Mouse (Mus musculus): ENCODE measurements around the gene Gm2888. TPM values are rescaled to one million over a fixed set of nuclear protein-coding genes. Genes with fewer than 3 reads are reported as not detected.
"Not testable (repeated sequence)": the region's sequence is repeated elsewhere in the genome, so short reads cannot be mapped to it uniquely, and the experiment has no call there.

Gm2888 gene
- polyA plus RNA-seq (2015; fragmentation: Nextera tagmentation; extraction: Ambion mirVana) = not detected in 2 replicates

GRCm38 (mm10) chr14:3029702-3030101 lies at the start of gene Gm2888:
Gene Gm2888, plus strand, starts transcription at chr14:3030002.
- WGBS = 60% methylated on average over 2 of the region's 3 CpGs
- H3K27ac ChIP-seq (replicated peaks); ATAC-seq (ENCODE audit: low FRiP score, low TSS enrichment): not testable (repeated sequence)

GRCm38 (mm10) chr14:3048727-3049512 lies 19.1 kb downstream of the Gm2888 start, which contains the start of gene Gm2897:
Gene Gm2897, plus strand, starts transcription at chr14:3049285.
- not testable (repeated sequence) for H3K27me3 ChIP-seq (ENCODE audit: control insufficient read depth, insufficient read depth, low read length); ATAC-seq (ENCODE audit: low FRiP score, low TSS enrichment); H3K27ac ChIP-seq (replicated peaks); H3K36me3 ChIP-seq (ENCODE audit: control insufficient read depth, insufficient read depth, low read length); H3K4me1 ChIP-seq (replicated peaks; ENCODE audit: control insufficient read depth, insufficient read depth); H3K9ac ChIP-seq (ENCODE audit: low read length); H3K9me3 ChIP-seq (ENCODE audit: control insufficient read depth, low read length)
- DNase-seq (ENCODE audit: low spot score) = peak; percentile 28
- 4% methylated on average over 16 of the region's 40 CpGs for WGBS
- Histone ChIP-seq H3K4me2 (replicated peaks; ENCODE audit: low read depth) (peak within 1 kb of the TSS; percentile 60), H3K4me3 (ENCODE audit: low read depth, low read length) (peak within 1 kb of the TSS; percentile 38)
- 0 out of 2 replicates have a peak, but pooled peaks have one; percentile 1 for TF ChIP-seq CTCF (IDR thresholded peaks at IDR 0.05; ENCODE audit: low read depth)

More at GRCm38 (mm10) chr14:3029702-3030101, at the start of gene Gm2888:
- H3K9ac ChIP-seq (ENCODE audit: low read length); H3K36me3 ChIP-seq (ENCODE audit: control insufficient read depth, insufficient read depth, low read length); H3K4me2 ChIP-seq (replicated peaks; ENCODE audit: low read depth); H3K27me3 ChIP-seq (ENCODE audit: control insufficient read depth, insufficient read depth, low read length); H3K4me3 ChIP-seq (ENCODE audit: low read depth, low read length); H3K4me1 ChIP-seq (replicated peaks; ENCODE audit: control insufficient read depth, insufficient read depth); H3K9me3 ChIP-seq (ENCODE audit: control insufficient read depth, low read length); DNase-seq (ENCODE audit: low spot score): not testable (repeated sequence)

GRCm38 (mm10) chr14:3049513-3049800 lies 19.7 kb downstream of the Gm2888 start:
- ATAC-seq (ENCODE audit: low FRiP score, low TSS enrichment); H3K36me3 ChIP-seq (ENCODE audit: control insufficient read depth, insufficient read depth, low read length); H3K27me3 ChIP-seq (ENCODE audit: control insufficient read depth, insufficient read depth, low read length); H3K27ac ChIP-seq (replicated peaks); H3K9me3 ChIP-seq (ENCODE audit: control insufficient read depth, low read length); H3K4me1 ChIP-seq (replicated peaks; ENCODE audit: control insufficient read depth, insufficient read depth); H3K9ac ChIP-seq (ENCODE audit: low read length): not testable (repeated sequence)
- H3K4me3 ChIP-seq (ENCODE audit: low read depth, low read length) = peak overlapping the region; percentile 38
- WGBS = 5% methylated on average over 5 of the region's 20 CpGs
- peak overlapping the region; percentile 60 for H3K4me2 ChIP-seq (replicated peaks; ENCODE audit: low read depth)
- DNase-seq (ENCODE audit: low spot score) = peak; percentile 13

- H3K4me1 ChIP-seq (replicated peaks; ENCODE audit: control insufficient read depth, insufficient read depth); H3K27me3 ChIP-seq (ENCODE audit: control insufficient read depth, insufficient read depth, low read length); H3K9me3 ChIP-seq (ENCODE audit: control insufficient read depth, low read length); H3K27ac ChIP-seq (replicated peaks); H3K9ac ChIP-seq (ENCODE audit: low read length); ATAC-seq (ENCODE audit: low FRiP score, low TSS enrichment); H3K4me3 ChIP-seq (ENCODE audit: low read depth, low read length); H3K4me2 ChIP-seq (replicated peaks; ENCODE audit: low read depth); H3K36me3 ChIP-seq (ENCODE audit: control insufficient read depth, insufficient read depth, low read length); DNase-seq (ENCODE audit: low spot score): not testable (repeated sequence)
- WGBS = 0% methylated on average over 5 of the region's 8 CpGs
- peak; percentile 25; the same call in 1 of the 2 replicates for TF ChIP-seq CTCF (IDR thresholded peaks at IDR 0.05; ENCODE audit: low read depth)
Measured at GRCm38 (mm10) chr14:3050087-3050486, 20.3 kb downstream of the Gm2888 start.

Other genes starting within 250 kb of the Gm2888 start
- 0.51 and 0.58 TPM in 2 replicates for gene Gm2897, start 19.3 kb downstream of the Gm2888 start, polyA plus RNA-seq (2015; fragmentation: Nextera tagmentation; extraction: Ambion mirVana)
- not detected in 2 replicates for gene Gm10340, start 104.0 kb downstream of the Gm2888 start, polyA plus RNA-seq (2015; fragmentation: Nextera tagmentation; extraction: Ambion mirVana)
- 0.13 TPM in 1 of 2 replicates, not detected in the other for gene Gm5795, start 158.3 kb downstream of the Gm2888 start, polyA plus RNA-seq (2015; fragmentation: Nextera tagmentation; extraction: Ambion mirVana)
- 1.9 and 2.3 TPM in 2 replicates for gene D830030K20Rik, start 178.5 kb downstream of the Gm2888 start, polyA plus RNA-seq (2015; fragmentation: Nextera tagmentation; extraction: Ambion mirVana)

Data from stomach, postnatal 0 days (tissue).